Mouse (Mus musculus): ENCODE data around the gene Nkx2-5. TPM values are rescaled to one million over a fixed set of nuclear protein-coding genes. Genes with fewer than 3 reads are reported as not detected.

Nkx2-5 gene
- total and polyA plus RNA-seq, 3 experiments = not detected

DNA sequence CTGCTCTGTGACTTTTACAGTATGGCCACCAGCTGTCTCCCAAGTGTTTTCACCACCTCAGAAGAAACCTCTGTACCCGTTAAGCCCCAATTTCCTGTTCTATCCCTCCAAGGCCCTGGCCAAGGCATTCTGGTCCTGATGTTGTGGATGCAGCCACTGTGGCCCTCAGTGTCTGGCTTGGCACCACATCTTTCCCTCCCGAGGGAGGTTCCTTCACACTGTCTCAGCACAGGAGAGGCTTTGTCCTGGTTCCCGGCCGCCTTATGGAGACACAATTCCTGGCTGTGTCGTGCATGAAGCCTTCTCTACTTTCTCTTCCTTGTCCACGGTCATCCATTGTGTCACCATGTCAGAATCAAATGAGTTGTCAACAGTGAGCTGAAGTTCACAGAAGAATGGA, 48.7 kb upstream of the Nkx2-5 start:
- Histone ChIP-seq H3K27ac (ENCODE audit: control insufficient read depth, low read depth, low read length) (no peak overlapping the region), H3K9ac (ENCODE audit: control insufficient read depth, low read depth, low read length, poor library complexity, severe bottlenecking) (no peak overlapping the region), H3K27me3 (ENCODE audit: control insufficient read depth in 1 of 2, insufficient read depth in 2 of 2, low read length in 2 of 2) (peaks cover 2 to 4% of the 10 kb centered on the region in 2 experiments; a peak in 1 of 4 replicates), H3K4me1 (ENCODE audit: control insufficient read depth in 1 of 2, insufficient read depth in 2 of 2, low read length in 2 of 2) (peaks cover 0 to 3% of the 10 kb centered on the region in 2 experiments; a peak in 2 of 4 replicates), H3K4me3 (ENCODE audit: control insufficient read depth in 1 of 2, insufficient read depth in 1 of 2, low read depth in 2 of 2, low read length in 2 of 2) (no peak overlapping the region), H3K79me2 (ENCODE audit: control insufficient read depth, insufficient read depth, low read length, poor library complexity) (no peaks in the 10 kb centered on the region), H3K36me3 (ENCODE audit: control insufficient read depth in 1 of 2, insufficient read depth in 2 of 2, low read length in 2 of 2) (peaks cover 0 to 3% of the 10 kb centered on the region in 2 experiments; a peak in 1 of 4 replicates), H3K9me3 (replicated peaks; ENCODE audit: insufficient read depth, low read length) (no peaks in the 10 kb centered on the region)
- DNase-seq (ENCODE audit: low read depth, low spot score) = no peak
- TF ChIP-seq SIN3A (IDR thresholded peaks at IDR 0.05; ENCODE audit: low read length) (no peak), MYB (IDR thresholded peaks at IDR 0.05; ENCODE audit: low read depth, low read length) (no peak), MAZ (IDR thresholded peaks at IDR 0.05; ENCODE audit: low read depth, low read length) (no peak), RCOR1 (IDR thresholded peaks at IDR 0.05; ENCODE audit: low read depth, low read length) (no peak), MYC (IDR thresholded peaks at IDR 0.05; ENCODE audit: low read depth, low read length) (no peak), POLR2A (IDR thresholded peaks at IDR 0.05; ENCODE audit: control insufficient read depth in 1 of 2, insufficient read depth in 1 of 2, low read depth in 1 of 2, low read length in 2 of 2, poor library complexity in 1 of 2) (no peak), USF1 (IDR thresholded peaks at IDR 0.05; ENCODE audit: low read depth, low read length) (no peak), USF2 (IDR thresholded peaks at IDR 0.05; ENCODE audit: borderline replicate concordance in 1 of 2, insufficient read depth in 1 of 2, low read depth in 1 of 2, low read length in 2 of 2) (no peak), MXI1 (IDR thresholded peaks at IDR 0.05; ENCODE audit: low read depth, low read length) (no peak)

DNA sequence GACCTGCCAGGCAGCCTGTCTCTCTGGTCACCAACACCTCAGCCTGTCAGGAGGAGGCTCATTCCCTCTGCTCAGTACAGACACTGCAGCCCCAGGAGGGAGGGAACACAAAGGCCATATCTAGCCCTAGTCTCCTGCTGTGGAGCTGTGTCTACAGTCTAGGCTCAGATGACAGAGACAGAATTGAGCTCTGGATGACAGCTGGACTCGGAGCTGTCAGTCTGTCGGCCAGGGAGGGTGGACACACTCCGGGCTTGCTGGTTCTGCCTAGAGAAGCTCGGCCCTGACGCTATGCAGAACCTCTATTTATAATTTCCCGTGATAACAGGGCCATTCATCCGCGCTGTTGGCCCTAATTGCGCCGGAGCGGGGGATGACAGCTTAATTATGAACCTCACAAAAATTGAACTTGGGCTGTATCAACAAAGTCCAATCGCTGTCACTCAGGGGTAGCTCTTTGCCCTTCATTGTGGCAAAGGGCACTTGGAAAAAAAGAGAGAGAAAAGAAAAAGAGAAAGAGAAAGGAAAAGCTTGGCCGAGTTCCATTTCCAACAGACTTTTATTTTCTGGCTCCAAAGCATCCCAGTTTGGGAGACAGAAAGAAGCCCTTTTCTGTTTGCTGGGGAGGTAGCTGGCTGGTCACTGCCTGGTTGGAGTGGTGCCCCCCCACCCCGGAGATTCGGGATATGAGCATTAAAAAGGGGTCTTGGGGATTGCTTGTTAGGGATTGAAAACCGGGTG, 48.0 kb upstream of the Nkx2-5 start:
- no peak overlapping the region for H3K27ac ChIP-seq (ENCODE audit: control insufficient read depth, low read depth, low read length)
- H3K4me3 ChIP-seq (ENCODE audit: control insufficient read depth in 1 of 2, insufficient read depth in 1 of 2, low read depth in 2 of 2, low read length in 2 of 2) = no peak overlapping the region
- DNase-seq (ENCODE audit: low read depth, low spot score) = no peak
- no peak overlapping the region for H3K9ac ChIP-seq (ENCODE audit: control insufficient read depth, low read depth, low read length, poor library complexity, severe bottlenecking)
- H3K27me3 ChIP-seq (ENCODE audit: control insufficient read depth in 1 of 2, insufficient read depth in 2 of 2, low read length in 2 of 2) = peaks cover 0 to 3% of the 10 kb centered on the region in 2 experiments; a peak in 1 of 4 replicates
- H3K36me3 ChIP-seq (ENCODE audit: control insufficient read depth in 1 of 2, insufficient read depth in 2 of 2, low read length in 2 of 2) = peaks cover 0 to 3% of the 10 kb centered on the region in 2 experiments; a peak in 1 of 4 replicates
- no peaks in the 10 kb centered on the region for H3K79me2 ChIP-seq (ENCODE audit: control insufficient read depth, insufficient read depth, low read length, poor library complexity)
- peaks cover 0 to 3% of the 10 kb centered on the region in 2 experiments; a peak in 2 of 4 replicates for H3K4me1 ChIP-seq (ENCODE audit: control insufficient read depth in 1 of 2, insufficient read depth in 2 of 2, low read length in 2 of 2)
- no peaks in the 10 kb centered on the region for H3K9me3 ChIP-seq (replicated peaks; ENCODE audit: insufficient read depth, low read length)
- TF ChIP-seq SMC3 (IDR thresholded peaks at IDR 0.05; ENCODE audit: low read depth, low read length) = no peak
- TF ChIP-seq EP300 (IDR thresholded peaks at IDR 0.05; ENCODE audit: low read depth in 1 of 2, low read length in 2 of 2) = no peak
- no peak for TF ChIP-seq SIN3A (IDR thresholded peaks at IDR 0.05; ENCODE audit: low read length)
- TF ChIP-seq MAZ (IDR thresholded peaks at IDR 0.05; ENCODE audit: low read depth, low read length) = no peak

DNA sequence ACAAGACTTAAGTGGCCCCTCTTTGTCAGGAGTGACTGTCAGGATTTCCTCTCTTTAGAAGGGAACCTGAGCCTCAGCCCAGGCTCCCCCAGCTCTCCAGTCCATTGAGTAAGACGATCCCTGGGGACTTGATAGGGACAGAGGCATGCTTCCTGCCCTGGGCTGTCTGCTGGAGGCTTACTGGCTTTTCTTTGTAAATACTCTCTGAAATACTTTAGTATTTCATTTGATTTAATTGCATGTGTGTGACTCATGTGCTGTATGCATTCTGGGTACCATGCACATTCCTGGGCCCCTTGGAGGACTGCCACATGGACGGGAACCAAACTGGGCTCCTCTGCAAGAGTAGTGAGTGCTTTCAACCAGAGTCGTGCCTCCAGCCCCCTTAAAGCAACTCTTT, 43.1 kb upstream of the Nkx2-5 start:
- H3K9me3 ChIP-seq (replicated peaks; ENCODE audit: insufficient read depth, low read length) = no peaks in the 10 kb centered on the region
- no peak overlapping the region for H3K4me3 ChIP-seq (ENCODE audit: control insufficient read depth in 1 of 2, insufficient read depth in 1 of 2, low read depth in 2 of 2, low read length in 2 of 2)
- no peak for DNase-seq (ENCODE audit: low read depth, low spot score)
- H3K4me1 ChIP-seq (ENCODE audit: control insufficient read depth in 1 of 2, insufficient read depth in 2 of 2, low read length in 2 of 2) = peaks cover 3 to 10% of the 10 kb centered on the region in 2 experiments
- H3K36me3 ChIP-seq (ENCODE audit: control insufficient read depth in 1 of 2, insufficient read depth in 2 of 2, low read length in 2 of 2) = peaks cover 0 to 9% of the 10 kb centered on the region in 2 experiments; a peak in 2 of 4 replicates
- no peak overlapping the region for H3K9ac ChIP-seq (ENCODE audit: control insufficient read depth, low read depth, low read length, poor library complexity, severe bottlenecking)
- H3K27ac ChIP-seq (ENCODE audit: control insufficient read depth, low read depth, low read length) = no peak overlapping the region
- TF ChIP-seq ELF1 (IDR thresholded peaks at IDR 0.05; ENCODE audit: low read depth, low read length) = no peak
- peaks cover 26% of the 10 kb centered on the region for H3K79me2 ChIP-seq (ENCODE audit: control insufficient read depth, insufficient read depth, low read length, poor library complexity)
- H3K27me3 ChIP-seq (ENCODE audit: control insufficient read depth in 1 of 2, insufficient read depth in 2 of 2, low read length in 2 of 2) = no peaks in the 10 kb centered on the region
